Mouse (Mus musculus) intestine, embryonic 15.5 days (tissue): ENCODE data around the gene Podn. TPM values are rescaled to one million over a fixed set of nuclear protein-coding genes. Genes with fewer than 3 reads are reported as not detected.

Experiments used
- ATAC-seq: fragments of 200-750 bp; cut with Nextera tagmentation; 2 replicates; pipeline ENCODE4 v1.8.0; 2017; ENCODE audit warnings: moderate TSS enrichment, moderate library complexity
- H3K27ac ChIP-seq: fragments of 300-500 bp; sonication (generic); 2 replicates; pipeline ENCODE4 v1.5.1; 2015; ENCODE audit warnings: mild to moderate bottlenecking, inconsistent platforms
- H3K27me3 ChIP-seq: fragments of 300-500 bp; sonication (generic); replicated peaks from 2 replicates; pipeline ENCODE4 v1.6.1; 2015; ENCODE audit warnings: inconsistent platforms
- H3K36me3 ChIP-seq: fragments of 300-500 bp; sonication (generic); 2 replicates; pipeline ENCODE4 v1.6.1; 2015; ENCODE audit warnings: inconsistent platforms
- H3K4me1 ChIP-seq: fragments of 300-500 bp; sonication (generic); replicated peaks from 2 replicates; pipeline ENCODE4 v1.6.1; 2015; ENCODE audit warnings: inconsistent platforms
- H3K4me2 ChIP-seq: fragments of 300-500 bp; sonication (generic); replicated peaks from 2 replicates; pipeline ENCODE4 v1.6.1; 2015; ENCODE audit warnings: mild to moderate bottlenecking, inconsistent platforms
- H3K4me3 ChIP-seq: fragments of 300-500 bp; sonication (generic); replicated peaks from 2 replicates; pipeline ENCODE4 v1.5.1; 2015; ENCODE audit warnings: inconsistent platforms
- H3K9ac ChIP-seq: fragments of 300-500 bp; sonication (generic); 2 replicates; pipeline ENCODE4 v1.6.1; 2015; ENCODE audit warnings: inconsistent platforms
- H3K9me3 ChIP-seq: fragments of 300-500 bp; sonication (generic); 2 replicates; pipeline ENCODE4 v1.6.1; 2016; ENCODE audit warnings: inconsistent platforms
- WGBS: fragments of 180-500 bp; shearing (Covaris S2); methylation state at CpG from one replicate; pipeline ENCODE4 v1.1.7; 2015; 5-methylcytosine and 5-hydroxymethylcytosine counted together
- polyA plus RNA-seq: library from polyadenylated mRNA; unstranded; fragments of >200 nt; fragmentation: Nextera tagmentation; extraction: Ambion mirVana; gene quantifications from 2 replicates; pipeline ENCODE4 v1.2.1, GENCODE M21; 2015

Podn gene
- polyA plus RNA-seq, 1 experiment from 2014 or later: 1.1 TPM

DNA sequence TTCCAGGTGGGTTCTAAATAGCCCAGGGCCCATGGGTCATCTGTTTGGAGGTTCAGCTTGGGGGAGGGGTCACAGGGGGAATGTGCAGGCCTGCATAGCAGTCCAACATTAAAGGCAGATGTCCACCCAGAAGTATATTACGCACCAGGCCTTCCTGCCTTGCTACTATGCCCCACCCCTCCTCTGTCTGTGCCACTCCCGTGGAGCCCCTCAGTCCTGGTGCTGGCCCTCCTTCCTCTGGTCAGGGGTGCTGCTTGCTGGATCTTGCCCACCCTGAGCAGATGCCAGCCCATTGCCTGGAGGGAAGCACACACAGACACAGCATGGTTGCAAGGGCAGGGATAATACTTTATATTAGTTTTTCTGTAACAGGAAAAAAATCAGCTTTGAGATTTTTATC, 81.8 kb downstream of the Podn start:
- no peak overlapping the region for H3K4me3 ChIP-seq
- 62% methylated on average over 2 of the region's 2 CpGs for WGBS
- no peak overlapping the region for H3K4me2 ChIP-seq
- H3K27ac ChIP-seq: no peak overlapping the region
- no peak for ATAC-seq
- H3K9me3 ChIP-seq: no peaks in the 10 kb centered on the region
- no peaks in the 10 kb centered on the region for H3K27me3 ChIP-seq
- H3K36me3 ChIP-seq: no peaks in the 10 kb centered on the region
- no peak overlapping the region for H3K9ac ChIP-seq
- no peaks in the 10 kb centered on the region for H3K4me1 ChIP-seq

DNA sequence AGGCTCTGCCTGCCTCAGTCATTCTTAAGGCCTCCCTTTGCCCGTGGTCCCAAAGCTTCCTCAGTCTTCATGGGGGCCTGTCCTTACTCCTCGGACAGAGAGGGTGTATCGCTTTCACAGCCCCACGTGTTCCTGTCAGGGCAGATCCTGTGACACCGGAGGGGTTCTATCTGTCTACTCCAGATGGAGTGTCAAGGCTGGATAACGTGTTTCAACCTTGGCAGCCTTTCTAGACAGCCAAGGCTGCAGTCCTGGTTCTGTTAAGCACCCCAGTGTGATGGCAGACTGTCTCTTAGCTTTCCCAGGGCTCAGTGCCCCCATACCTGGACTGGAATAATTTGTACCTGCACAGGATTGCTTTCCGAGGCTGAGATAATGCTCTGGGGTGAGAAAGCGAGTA, 87.7 kb downstream of the Podn start:
- no peaks in the 10 kb centered on the region for H3K9me3 ChIP-seq
- WGBS: 85% methylated on average over 8 of the region's 8 CpGs
- no peak overlapping the region for H3K4me3 ChIP-seq
- H3K9ac ChIP-seq: no peak overlapping the region
- H3K27me3 ChIP-seq: no peaks in the 10 kb centered on the region
- no peaks in the 10 kb centered on the region for H3K36me3 ChIP-seq
- H3K27ac ChIP-seq: no peak overlapping the region
- no peak for ATAC-seq
- H3K4me2 ChIP-seq: no peak overlapping the region
- H3K4me1 ChIP-seq: 0 out of 2 replicates have a peak, but pooled peaks cover 2% of the 10 kb centered on the region

DNA sequence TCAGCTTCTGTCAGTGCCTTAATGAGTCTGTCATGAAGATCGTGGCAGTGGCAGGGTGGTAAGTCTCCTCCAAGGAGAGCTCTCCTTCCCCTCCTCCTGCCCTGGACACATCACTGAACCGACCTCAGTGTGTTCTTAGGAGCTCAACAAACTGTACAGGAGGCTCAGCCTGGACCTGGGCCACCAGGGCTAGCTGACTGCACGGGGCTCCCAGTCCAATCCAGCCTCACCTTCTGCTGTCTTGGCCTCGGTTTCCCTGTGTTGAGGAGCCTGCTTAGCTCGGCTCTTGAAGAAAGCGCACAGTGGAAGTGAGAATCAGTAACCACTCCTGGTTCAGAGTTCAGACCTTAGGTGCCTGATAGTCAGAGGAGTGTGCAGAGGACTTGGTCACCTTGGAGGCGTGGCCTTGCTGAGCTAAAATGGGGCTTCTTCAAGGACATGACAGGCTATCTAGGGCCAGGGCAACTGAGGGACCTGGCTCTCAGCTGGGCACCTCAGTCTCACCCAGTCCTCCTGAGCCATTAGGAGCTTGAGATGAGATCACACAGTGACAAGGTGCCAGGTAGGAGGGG, 88.6 kb downstream of the Podn start:
- Histone ChIP-seq H3K9me3 (no peaks in the 10 kb centered on the region), H3K27me3 (no peaks in the 10 kb centered on the region), H3K27ac (no peak overlapping the region), H3K4me2 (no peak overlapping the region), H3K9ac (no peak overlapping the region), H3K4me3 (no peak overlapping the region), H3K4me1 (0 out of 2 replicates have a peak, but pooled peaks cover 2% of the 10 kb centered on the region), H3K36me3 (no peaks in the 10 kb centered on the region)
- WGBS: 71% methylated on average over 7 of the region's 7 CpGs
- ATAC-seq: peak; percentile 63

DNA sequence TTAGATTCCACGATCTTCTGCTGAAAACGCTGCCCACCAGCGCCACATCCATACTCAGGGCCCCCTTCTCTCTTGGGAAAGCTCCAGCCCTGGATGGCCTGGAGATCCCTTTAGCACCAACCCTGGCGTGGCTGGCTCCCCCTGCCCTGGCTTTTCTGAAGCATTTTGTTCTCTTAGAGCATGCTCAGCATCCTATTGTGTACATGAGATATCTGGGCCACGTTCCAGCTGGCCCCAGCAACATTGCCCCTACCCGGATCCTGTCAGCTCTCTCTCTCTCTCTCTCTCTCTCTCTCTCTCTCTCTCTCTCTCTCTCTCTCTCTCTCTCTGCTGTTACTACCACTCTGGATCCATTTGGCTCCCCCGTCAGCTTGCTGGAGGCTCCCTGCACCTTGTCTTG, 90.9 kb downstream of the Podn start:
- no peak overlapping the region for H3K27ac ChIP-seq
- no peak overlapping the region for H3K4me2 ChIP-seq
- H3K4me1 ChIP-seq: 0 out of 2 replicates have a peak, but pooled peaks cover 2% of the 10 kb centered on the region
- WGBS: 46% methylated on average over 7 of the region's 7 CpGs
- H3K36me3 ChIP-seq: no peaks in the 10 kb centered on the region
- H3K27me3 ChIP-seq: no peaks in the 10 kb centered on the region
- H3K4me3 ChIP-seq: no peak overlapping the region
- ATAC-seq: peak; percentile 17; the same call in 1 of the 2 replicates
- H3K9ac ChIP-seq: no peak overlapping the region
- no peaks in the 10 kb centered on the region for H3K9me3 ChIP-seq

DNA sequence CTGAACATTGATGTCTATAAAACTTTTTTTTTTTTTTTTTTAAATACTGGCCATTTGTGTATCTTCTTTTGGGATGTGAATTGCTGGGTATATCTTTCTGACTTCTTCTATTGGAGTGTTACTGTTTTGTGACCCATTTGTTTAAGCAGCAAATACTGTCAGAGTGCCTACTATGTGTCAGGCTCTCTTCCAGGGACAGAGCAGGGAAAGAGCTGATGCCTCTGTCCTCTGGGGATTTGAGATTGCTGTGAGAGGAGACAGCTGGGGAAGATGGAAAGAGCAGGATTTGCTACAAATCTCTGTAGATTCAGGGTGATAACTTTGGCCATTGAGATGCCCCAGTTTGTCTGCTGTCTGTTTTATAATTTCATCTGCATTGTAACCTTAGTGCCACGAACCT, 96.9 kb downstream of the Podn start:
- WGBS: 80% methylated on average over 1 of the region's 1 CpGs
- no peaks in the 10 kb centered on the region; the same call in 1 of the 2 replicates for H3K4me1 ChIP-seq
- H3K27me3 ChIP-seq: no peaks in the 10 kb centered on the region
- H3K4me2 ChIP-seq: no peak overlapping the region
- no peaks in the 10 kb centered on the region for H3K36me3 ChIP-seq
- no peak overlapping the region for H3K4me3 ChIP-seq
- no peaks in the 10 kb centered on the region for H3K9me3 ChIP-seq
- H3K27ac ChIP-seq: no peak overlapping the region
- ATAC-seq: no peak
- no peak overlapping the region for H3K9ac ChIP-seq

- whole genome bisulfite sequencing: 40% methylated on average over 11 of the region's 11 CpGs
- H3K4me3 ChIP-seq: no peak overlapping the region
- no peak overlapping the region for H3K4me2 ChIP-seq
- H3K36me3 ChIP-seq: no peaks in the 10 kb centered on the region
- ATAC-seq: no peak
- no peak overlapping the region for H3K9ac ChIP-seq
- no peaks in the 10 kb centered on the region for H3K27me3 ChIP-seq
- no peaks in the 10 kb centered on the region for H3K9me3 ChIP-seq
- H3K4me1 ChIP-seq: no peaks in the 10 kb centered on the region; the same call in 1 of the 2 replicates
- no peak overlapping the region for H3K27ac ChIP-seq
These were observed 97.5 kb downstream of the Podn start for GRCm38 (mm10) chr4:107998641-107999332.

GRCm38 (mm10) chr4:107996418-107996986, 99.7 kb downstream of the Podn start:
- Histone ChIP-seq H3K9me3 (no peaks in the 10 kb centered on the region), H3K27ac (no peak overlapping the region), H3K4me1 (peaks cover 2% of the 10 kb centered on the region; the same call in 1 of the 2 replicates), H3K36me3 (no peaks in the 10 kb centered on the region), H3K27me3 (no peaks in the 10 kb centered on the region), H3K4me2 (no peak overlapping the region), H3K9ac (no peak overlapping the region), H3K4me3 (no peak overlapping the region)
- peak; percentile 39; the same call in 1 of the 2 replicates for ATAC-seq
- WGBS: 83% methylated on average over 9 of the region's 9 CpGs

GRCm38 (mm10) chr4:107995727-107996126, 100.5 kb downstream of the Podn start:
- H3K4me3 ChIP-seq: no peak overlapping the region
- no peaks in the 10 kb centered on the region for H3K27me3 ChIP-seq
- ATAC-seq: no peak
- 83% methylated on average over 6 of the region's 6 CpGs for WGBS
- H3K27ac ChIP-seq: no peak overlapping the region
- H3K9ac ChIP-seq: no peak overlapping the region
- H3K9me3 ChIP-seq: no peaks in the 10 kb centered on the region
- H3K36me3 ChIP-seq: no peaks in the 10 kb centered on the region
- no peak overlapping the region for H3K4me2 ChIP-seq
- H3K4me1 ChIP-seq: peaks cover 2% of the 10 kb centered on the region; the same call in 1 of the 2 replicates

GRCm38 (mm10) chr4:107995011-107995410, 101.2 kb downstream of the Podn start:
- Histone ChIP-seq H3K4me3 (no peak overlapping the region), H3K27ac (no peak overlapping the region), H3K9ac (no peak overlapping the region), H3K4me2 (no peak overlapping the region), H3K36me3 (no peaks in the 10 kb centered on the region), H3K27me3 (no peaks in the 10 kb centered on the region), H3K9me3 (no peaks in the 10 kb centered on the region), H3K4me1 (peaks cover 2% of the 10 kb centered on the region; the same call in 1 of the 2 replicates)
- no peak for ATAC-seq
- WGBS: 83% methylated on average over 6 of the region's 6 CpGs

GRCm38 (mm10) chr4:107991879-107992278, 104.4 kb downstream of the Podn start:
- H3K4me2 ChIP-seq: no peak overlapping the region
- no peaks in the 10 kb centered on the region for H3K27me3 ChIP-seq
- no peaks in the 10 kb centered on the region for H3K9me3 ChIP-seq
- H3K27ac ChIP-seq: no peak overlapping the region
- H3K9ac ChIP-seq: no peak overlapping the region
- H3K36me3 ChIP-seq: no peaks in the 10 kb centered on the region
- H3K4me3 ChIP-seq: no peak overlapping the region
- ATAC-seq: peak; percentile 47
- 0 out of 2 replicates have a peak, but pooled peaks cover 2% of the 10 kb centered on the region for H3K4me1 ChIP-seq
- WGBS: 27% methylated on average over 6 of the region's 6 CpGs

- Histone ChIP-seq H3K4me2 (no peak overlapping the region), H3K9me3 (no peaks in the 10 kb centered on the region), H3K27ac (no peak overlapping the region), H3K36me3 (no peaks in the 10 kb centered on the region), H3K9ac (no peak overlapping the region), H3K27me3 (no peaks in the 10 kb centered on the region), H3K4me3 (no peak overlapping the region), H3K4me1 (0 out of 2 replicates have a peak, but pooled peaks cover 2% of the 10 kb centered on the region)
- 70% methylated on average over 5 of the region's 5 CpGs for WGBS
- ATAC-seq: no peak
These were observed 105.4 kb downstream of the Podn start for GRCm38 (mm10) chr4:107990818-107991217.

- Histone ChIP-seq H3K4me3 (no peak overlapping the region), H3K27me3 (no peaks in the 10 kb centered on the region), H3K27ac (no peak overlapping the region), H3K4me1 (0 out of 2 replicates have a peak, but pooled peaks cover 2% of the 10 kb centered on the region), H3K9me3 (no peaks in the 10 kb centered on the region), H3K9ac (no peak overlapping the region), H3K4me2 (no peak overlapping the region), H3K36me3 (no peaks in the 10 kb centered on the region)
- 52% methylated on average over 8 of the region's 8 CpGs for WGBS
- ATAC-seq: no peak
These were observed 107.3 kb downstream of the Podn start for GRCm38 (mm10) chr4:107988931-107989330.
